11 mouse cellular contexts compared by ENCODE assay signal in the genomic region with DNA sequence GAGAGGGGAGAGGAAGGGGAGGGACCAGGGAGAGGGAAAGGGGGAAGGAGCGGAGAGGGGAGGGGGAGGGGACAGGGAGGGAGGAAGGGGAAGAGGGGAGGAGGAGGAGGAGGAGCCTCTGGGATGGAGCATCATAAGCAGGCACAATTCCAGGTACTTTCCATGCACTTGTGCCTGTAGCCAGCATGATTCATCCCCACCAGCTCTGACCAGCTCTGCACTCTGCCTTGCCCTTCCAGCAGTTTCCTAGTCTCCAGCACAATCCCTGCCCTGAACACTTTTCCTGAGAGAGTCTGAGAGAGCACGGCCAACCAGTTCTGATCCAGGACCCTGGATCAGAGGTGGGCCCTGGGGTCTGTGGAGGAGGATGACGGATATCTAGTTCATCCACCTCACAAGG. TPM values are rescaled to one million over a fixed set of nuclear protein-coding genes. Genes with fewer than 3 reads are reported as not detected.
DNase-seq lines count a peak whose midpoint lies in the region; ATAC-seq and TF ChIP-seq lines count a peak whose summit lies in the region.
"Had no signal": no experiment of that assay in that cellular context is flagged by ENCODE, and none has a peak within 500 bp of the region (broad histone marks: within the 10 kb centered on the region; RNA-seq: fewer than 3 reads in every experiment).

No protein-coding gene starts in this region.

- peaks cover 56% of the 10 kb centered on the region for H3K4me1 ChIP-seq in neural tube, embryonic 15.5 days

- H3K4me3 ChIP-seq in neural tube, embryonic 15.5 days (replicated peaks) = no peak overlapping the region
- H3K4me3 ChIP-seq: erythroblast, embryonic 14.5 days; lung, embryonic 15.5 days had no signal

- no peaks in the 10 kb centered on the region for H3K36me3 ChIP-seq in neural tube, embryonic 15.5 days
- H3K36me3 ChIP-seq: lung, embryonic 15.5 days had no signal

- 60% methylated on average over 3 of the region's 3 CpGs for WGBS in neural tube, embryonic 15.5 days

- no peaks in the 10 kb centered on the region for H3K9me3 ChIP-seq in neural tube, embryonic 15.5 days (replicated peaks)
- H3K9me3 ChIP-seq: lung, embryonic 15.5 days had no signal

- ATAC-seq in erythroblast, adult 5-6 weeks (replicated peaks; ENCODE audit: low FRiP score, poor library complexity, severe bottlenecking) = no peak
- no peak for ATAC-seq in neural tube, embryonic 15.5 days (ENCODE audit: low FRiP score)
- no peak for ATAC-seq in megakaryocyte, adult 5-6 weeks (ENCODE audit: poor library complexity, severe bottlenecking)

- H3K27ac ChIP-seq in neural tube, embryonic 15.5 days (replicated peaks) = no peak overlapping the region
- H3K27ac ChIP-seq: lung, embryonic 15.5 days had no signal

- peak; percentile 54 for DNase-seq in urinary bladder, postnatal 14 days (ENCODE audit: low spot score)
- no peak for DNase-seq in urinary bladder, postnatal 10 days (ENCODE audit: low spot score)
- peak; percentile 44 for DNase-seq in brain, embryonic 14.5 days (ENCODE audit: low read depth)
- DNase-seq in heart, postnatal 36 days = peak; percentile 50 to 58
- DNase-seq: cerebellum, adult 18-20 months had no signal

- no peak overlapping the region for H3K9ac ChIP-seq in neural tube, embryonic 15.5 days (replicated peaks)
- H3K9ac ChIP-seq: lung, embryonic 15.5 days had no signal

- H3K27me3 ChIP-seq in neural tube, embryonic 15.5 days (replicated peaks) = no peaks in the 10 kb centered on the region
- H3K27me3 ChIP-seq: lung, embryonic 15.5 days had no signal

- TF ChIP-seq CTCF in brain, embryonic 14.5 days (IDR thresholded peaks at IDR 0.05; ENCODE audit: borderline replicate concordance, extremely low read depth, insufficient read depth, insufficient read length) = no peak

- TF ChIP-seq POLR2A in brain, embryonic 14.5 days (IDR thresholded peaks at IDR 0.05; ENCODE audit: borderline replicate concordance, extremely low read depth, insufficient read depth, insufficient read length, poor library complexity, severe bottlenecking) = no peak

- no peak overlapping the region for H3K4me2 ChIP-seq in neural tube, embryonic 15.5 days
- H3K4me2 ChIP-seq: lung, embryonic 15.5 days had no signal

- intact Hi-C loops in heart, postnatal 36 days (cut with DNase I) = no loop called here

RNA-seq across cellular contexts. Expression of gene Gm11733, which starts 52.4 kb away (rescaled TPM):
- polyA plus RNA-seq in brain, embryonic 14.5 days (2012; rRNA removed) = 0.09 and 0.12 TPM in 2 replicates
- total RNA-seq in heart, postnatal 36 days (2021) = not detected
- total RNA-seq in erythroblast, adult 5-6 weeks (2015; ENCODE audit: low replicate concordance) = not detected in 2 replicates
- not detected in 2 replicates for total RNA-seq in erythroblast, adult 5-6 weeks (2017; ENCODE audit: low replicate concordance)
- polyA plus RNA-seq in neural tube, embryonic 15.5 days (2015; fragmentation: Nextera tagmentation; extraction: Ambion mirVana) = 0.09 TPM in 1 of 2 replicates, not detected in the other
- total RNA-seq in megakaryocyte, adult 5-6 weeks (2015) = not detected in 2 replicates
- total RNA-seq in megakaryocyte, adult 5-6 weeks (2017) = not detected in 2 replicates
- polyA plus RNA-seq: erythroblast, embryonic 14.5 days; hindbrain, embryonic 11.5 days had no signal
